Mouse (Mus musculus): ENCODE data around the gene Dlgap1. TPM values are rescaled to one million over a fixed set of nuclear protein-coding genes. Genes with fewer than 3 reads are reported as not detected.

The Dlgap1 gene
- total and polyA plus RNA-seq, 3 experiments, result 0.39 to 1.6 (median 0.52) TPM

DNA sequence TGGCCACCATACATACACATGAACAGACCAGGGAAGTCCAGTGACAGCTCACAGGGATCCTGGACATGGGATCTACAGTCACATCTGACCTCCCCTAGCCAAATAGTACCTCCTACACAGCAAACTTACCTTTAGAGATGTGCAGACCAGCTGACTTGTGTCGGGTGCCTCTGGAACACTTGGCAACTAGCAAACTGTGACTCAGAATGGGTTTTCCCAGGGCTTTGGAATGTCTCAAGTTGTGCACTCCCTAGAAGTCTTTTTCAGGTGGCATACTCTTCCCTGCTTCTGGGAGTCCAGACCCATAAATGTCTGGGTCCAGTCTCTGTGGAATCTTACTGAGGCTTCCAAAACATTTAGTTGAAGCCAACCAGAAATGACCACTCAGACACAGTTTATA, 772.8 kb downstream of the Dlgap1 start:
- no peaks in the 10 kb centered on the region for H3K79me2 ChIP-seq (replicated peaks; ENCODE audit: control insufficient read depth, insufficient read depth, low read length)
- H3K27ac ChIP-seq, result no peak overlapping the region
- no peak for DNase-seq
- no peak overlapping the region for H3K4me3 ChIP-seq
- TF ChIP-seq EP300 (IDR thresholded peaks at IDR 0.05; ENCODE audit: insufficient read depth, low read depth, low read length) (no peak), CTCF (IDR thresholded peaks at IDR 0.05) (no peak), POLR2A (IDR thresholded peaks at IDR 0.05; ENCODE audit: insufficient read depth, low read depth, low read length) (no peak)
- H3K4me1 ChIP-seq (ENCODE audit: control insufficient read depth, insufficient read depth, low read length), result peaks cover 5% of the 10 kb centered on the region
- no peak overlapping the region for H3K9ac ChIP-seq (ENCODE audit: low read depth, low read length)
- intact Hi-C loops (cut with DNase I), result loop anchor here (10.0 kb wide), 1 partner anchor 453 kb away; no protein-coding TSS in a partner anchor
- WGBS, result 65% methylated on average over 1 of the region's 1 CpGs
- H3K36me3 ChIP-seq (ENCODE audit: control insufficient read depth, insufficient read depth, low read length), result no peaks in the 10 kb centered on the region
- H3K27me3 ChIP-seq (ENCODE audit: control insufficient read depth, insufficient read depth, low read length), result no peaks in the 10 kb centered on the region

DNA sequence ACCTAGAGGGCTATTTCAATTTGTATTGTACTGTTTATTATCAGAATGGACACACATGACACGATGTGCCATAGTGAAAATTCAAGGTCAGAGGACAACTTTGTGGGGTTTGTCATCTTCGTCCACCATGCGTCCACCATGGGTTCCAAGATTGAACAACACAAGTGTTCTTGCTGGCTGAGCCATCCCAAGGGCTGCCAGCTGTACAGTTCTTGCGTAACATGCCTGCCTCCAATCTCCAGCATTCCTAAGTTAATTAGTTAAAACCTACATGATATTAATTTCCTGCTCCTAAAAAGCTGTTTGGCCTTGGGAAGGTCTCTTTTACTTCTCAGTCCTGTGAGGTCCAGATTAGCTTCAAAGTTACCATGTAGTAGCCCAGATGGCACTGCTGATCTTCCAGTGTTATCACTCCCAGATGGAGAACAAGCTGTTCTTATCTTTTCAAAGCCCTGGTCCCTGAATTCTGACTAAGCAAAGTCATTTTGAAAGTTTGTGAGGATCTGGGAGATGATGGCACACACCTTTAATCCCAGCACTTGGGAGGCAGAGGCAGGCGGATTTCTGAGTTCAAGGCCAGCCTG, 775.8 kb downstream of the Dlgap1 start:
- no peaks in the 10 kb centered on the region for H3K79me2 ChIP-seq (replicated peaks; ENCODE audit: control insufficient read depth, insufficient read depth, low read length)
- no peak for TF ChIP-seq POLR2A (IDR thresholded peaks at IDR 0.05; ENCODE audit: insufficient read depth, low read depth, low read length)
- TF ChIP-seq EP300 (IDR thresholded peaks at IDR 0.05; ENCODE audit: insufficient read depth, low read depth, low read length), result no peak
- no peak for TF ChIP-seq CTCF (IDR thresholded peaks at IDR 0.05)
- WGBS, result 92% methylated on average over 5 of the region's 5 CpGs

DNA sequence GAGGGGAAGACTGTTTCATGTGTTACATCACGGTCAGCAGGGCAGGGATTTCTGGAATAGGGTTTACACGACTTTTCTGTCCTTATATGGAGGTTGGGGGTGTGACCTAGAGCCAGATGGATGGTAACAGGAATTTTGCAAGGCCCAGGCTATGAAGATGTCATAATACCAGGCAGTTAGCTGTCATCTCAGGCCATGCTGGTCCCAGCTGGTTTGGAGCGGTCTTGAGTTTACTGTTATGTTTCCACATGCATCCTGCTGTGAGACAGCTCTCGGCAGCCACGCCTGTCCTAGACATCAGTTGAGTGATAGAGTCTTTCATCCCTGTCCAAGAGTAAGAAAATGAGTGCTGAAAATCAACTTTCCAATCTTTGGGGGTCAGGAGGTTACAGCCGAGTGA, 776.5 kb downstream of the Dlgap1 start:
- Histone ChIP-seq H3K36me3 (ENCODE audit: control insufficient read depth, insufficient read depth, low read length) (peaks cover 2% of the 10 kb centered on the region; the same call in 1 of the 2 replicates), H3K79me2 (replicated peaks; ENCODE audit: control insufficient read depth, insufficient read depth, low read length) (no peaks in the 10 kb centered on the region), H3K4me1 (ENCODE audit: control insufficient read depth, insufficient read depth, low read length) (peaks cover 4% of the 10 kb centered on the region), H3K27me3 (ENCODE audit: control insufficient read depth, insufficient read depth, low read length) (no peaks in the 10 kb centered on the region), H3K4me3 (no peak overlapping the region), H3K27ac (no peak overlapping the region), H3K9ac (ENCODE audit: low read depth, low read length) (no peak overlapping the region)
- no peak for TF ChIP-seq CTCF (IDR thresholded peaks at IDR 0.05)
- no peak for TF ChIP-seq EP300 (IDR thresholded peaks at IDR 0.05; ENCODE audit: insufficient read depth, low read depth, low read length)
- TF ChIP-seq POLR2A (IDR thresholded peaks at IDR 0.05; ENCODE audit: insufficient read depth, low read depth, low read length), result no peak
- intact Hi-C loops (cut with DNase I), result loop anchor here (10.0 kb wide), 1 partner anchor 449 kb away; no protein-coding TSS in a partner anchor
- WGBS, result 78% methylated on average over 6 of the region's 6 CpGs
- peak in 1 of 2 experiments; percentile 27 for DNase-seq

More for the DNA sequence above, 775.8 kb downstream of the Dlgap1 start:
- Histone ChIP-seq H3K4me1 (ENCODE audit: control insufficient read depth, insufficient read depth, low read length) (peaks cover 4% of the 10 kb centered on the region), H3K27ac (no peak overlapping the region), H3K27me3 (ENCODE audit: control insufficient read depth, insufficient read depth, low read length) (no peaks in the 10 kb centered on the region), H3K4me3 (no peak overlapping the region), H3K36me3 (ENCODE audit: control insufficient read depth, insufficient read depth, low read length) (peaks cover 2% of the 10 kb centered on the region; the same call in 1 of the 2 replicates), H3K9ac (ENCODE audit: low read depth, low read length) (no peak overlapping the region)
- no peak for DNase-seq
- intact Hi-C loops (cut with DNase I), result loop anchor here (10.0 kb wide), 1 partner anchor 450 kb away; no protein-coding TSS in a partner anchor

- no peaks in the 10 kb centered on the region for H3K27me3 ChIP-seq (ENCODE audit: control insufficient read depth, insufficient read depth, low read length)
- H3K27ac ChIP-seq, result no peak overlapping the region; the same call in 1 of the 2 replicates
- 64% methylated on average over 9 of the region's 9 CpGs for WGBS
- H3K79me2 ChIP-seq (replicated peaks; ENCODE audit: control insufficient read depth, insufficient read depth, low read length), result no peaks in the 10 kb centered on the region
- H3K9ac ChIP-seq (ENCODE audit: low read depth, low read length), result no peak overlapping the region
- peak; percentile 33; the same call in 1 of the 2 replicates for TF ChIP-seq CTCF (IDR thresholded peaks at IDR 0.05)
- no peak for TF ChIP-seq POLR2A (IDR thresholded peaks at IDR 0.05; ENCODE audit: insufficient read depth, low read depth, low read length)
- no peak for TF ChIP-seq EP300 (IDR thresholded peaks at IDR 0.05; ENCODE audit: insufficient read depth, low read depth, low read length)
- peaks cover 2% of the 10 kb centered on the region; the same call in 1 of the 2 replicates for H3K36me3 ChIP-seq (ENCODE audit: control insufficient read depth, insufficient read depth, low read length)
- H3K4me1 ChIP-seq (ENCODE audit: control insufficient read depth, insufficient read depth, low read length), result peaks cover 7% of the 10 kb centered on the region
- no peak overlapping the region for H3K4me3 ChIP-seq
- intact Hi-C loops (cut with DNase I), result loop anchor here (10.0 kb wide), 1 partner anchor 448 kb away; no protein-coding TSS in a partner anchor
- DNase-seq, result peak in 1 of 2 experiments; percentile 15
Measured at GRCm38 (mm10) chr17:70746379-70747079, 777.7 kb downstream of the Dlgap1 start.

DNA sequence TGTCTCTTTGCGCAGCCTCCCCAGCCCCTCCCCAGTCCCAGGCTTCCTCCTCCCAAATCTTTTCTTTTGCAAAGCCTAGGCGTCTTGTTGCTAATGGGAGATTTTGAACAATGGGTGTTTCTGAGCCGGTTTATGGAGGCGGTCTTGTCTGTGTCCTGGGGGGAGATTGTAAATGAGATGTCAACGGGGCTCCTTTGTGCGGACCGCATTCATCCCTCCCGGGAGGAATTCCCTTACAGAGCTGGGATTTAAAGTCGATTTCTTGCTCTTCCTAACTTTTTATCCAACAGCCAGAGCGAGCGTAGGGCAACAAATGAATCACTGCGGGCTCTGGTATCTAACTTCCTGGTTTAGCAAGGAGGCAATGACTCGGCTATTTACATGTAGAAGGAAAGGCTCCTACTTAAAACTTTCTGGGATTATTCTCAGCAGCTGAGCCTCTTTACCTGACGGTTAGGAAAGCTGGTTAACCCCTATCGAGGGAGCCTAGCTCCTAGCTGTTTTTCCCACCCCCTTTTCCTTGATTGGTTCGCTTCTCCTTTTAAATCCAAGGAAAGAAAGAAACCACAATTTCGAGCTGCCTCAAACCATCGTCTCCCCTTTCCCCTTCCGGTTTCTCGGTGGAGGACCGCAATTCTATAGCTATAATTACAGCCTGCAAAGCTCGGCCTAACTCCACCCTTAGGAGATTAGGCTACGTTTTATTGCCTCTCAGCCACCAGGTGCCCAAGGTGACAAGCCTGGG, 779.0 kb downstream of the Dlgap1 start:
- DNase-seq, result peak; percentile 51 to 56
- H3K27me3 ChIP-seq (ENCODE audit: control insufficient read depth, insufficient read depth, low read length), result no peaks in the 10 kb centered on the region
- peak overlapping the region; percentile 42 for H3K4me3 ChIP-seq
- peak overlapping the region; percentile 32 for H3K9ac ChIP-seq (ENCODE audit: low read depth, low read length)
- TF ChIP-seq POLR2A (IDR thresholded peaks at IDR 0.05; ENCODE audit: insufficient read depth, low read depth, low read length) (peak; percentile 37; the same call in 1 of the 2 replicates), EP300 (IDR thresholded peaks at IDR 0.05; ENCODE audit: insufficient read depth, low read depth, low read length) (0 out of 2 replicates have a peak, but pooled peaks have one; percentile 24), CTCF (IDR thresholded peaks at IDR 0.05) (no peak)
- intact Hi-C loops (cut with DNase I), result loop anchor here (10.0 kb wide), 1 partner anchor 447 kb away; no protein-coding TSS in a partner anchor
- 3% methylated on average over 23 of the region's 23 CpGs for WGBS
- peaks cover 2% of the 10 kb centered on the region; the same call in 1 of the 2 replicates for H3K36me3 ChIP-seq (ENCODE audit: control insufficient read depth, insufficient read depth, low read length)
- peak overlapping the region; percentile 91 for H3K27ac ChIP-seq
- H3K79me2 ChIP-seq (replicated peaks; ENCODE audit: control insufficient read depth, insufficient read depth, low read length), result no peaks in the 10 kb centered on the region
- peaks cover 12% of the 10 kb centered on the region for H3K4me1 ChIP-seq (ENCODE audit: control insufficient read depth, insufficient read depth, low read length)

All from heart, adult 2 months (tissue).